Mouse (Mus musculus): ENCODE measurements around the gene Cfap157. TPM values are rescaled to one million over a fixed set of nuclear protein-coding genes. Genes with fewer than 3 reads are reported as not detected.

Gene Cfap157
- polyA plus RNA-seq, 1 experiment from 2014 or later, result 0.16 TPM

- H3K4me1 ChIP-seq (replicated peaks), result no peaks in the 10 kb centered on the region
- no peaks in the 10 kb centered on the region for H3K27me3 ChIP-seq
- no peaks in the 10 kb centered on the region for H3K9me3 ChIP-seq (replicated peaks)
- H3K36me3 ChIP-seq, result peaks cover 25% of the 10 kb centered on the region; the same call in 1 of the 2 replicates
- ATAC-seq (replicated peaks; ENCODE audit: insufficient number of reproducible peaks, insufficient read depth, low FRiP score, low read depth), result no peak
- WGBS, result 57% methylated on average over 17 of the region's 17 CpGs
- H3K9ac ChIP-seq, result no peak overlapping the region
- H3K4me2 ChIP-seq, result no peak overlapping the region
- no peak overlapping the region for H3K27ac ChIP-seq
- H3K4me3 ChIP-seq, result no peak overlapping the region
Observed at GRCm38 (mm10) chr2:32816946-32817581, 32.8 kb upstream of the Cfap157 start.

- WGBS, result 92% methylated on average over 2 of the region's 2 CpGs
- H3K9me3 ChIP-seq (replicated peaks), result no peaks in the 10 kb centered on the region
- no peak overlapping the region for H3K4me3 ChIP-seq
- H3K4me1 ChIP-seq (replicated peaks), result no peaks in the 10 kb centered on the region
- no peak overlapping the region for H3K4me2 ChIP-seq
- H3K36me3 ChIP-seq, result peaks cover 25% of the 10 kb centered on the region; the same call in 1 of the 2 replicates
- H3K27me3 ChIP-seq, result no peaks in the 10 kb centered on the region
- ATAC-seq (replicated peaks; ENCODE audit: insufficient number of reproducible peaks, insufficient read depth, low FRiP score, low read depth), result no peak
- H3K27ac ChIP-seq, result no peak overlapping the region
- H3K9ac ChIP-seq, result no peak overlapping the region
Observed at GRCm38 (mm10) chr2:32816497-32816896, 32.3 kb upstream of the Cfap157 start.

DNA sequence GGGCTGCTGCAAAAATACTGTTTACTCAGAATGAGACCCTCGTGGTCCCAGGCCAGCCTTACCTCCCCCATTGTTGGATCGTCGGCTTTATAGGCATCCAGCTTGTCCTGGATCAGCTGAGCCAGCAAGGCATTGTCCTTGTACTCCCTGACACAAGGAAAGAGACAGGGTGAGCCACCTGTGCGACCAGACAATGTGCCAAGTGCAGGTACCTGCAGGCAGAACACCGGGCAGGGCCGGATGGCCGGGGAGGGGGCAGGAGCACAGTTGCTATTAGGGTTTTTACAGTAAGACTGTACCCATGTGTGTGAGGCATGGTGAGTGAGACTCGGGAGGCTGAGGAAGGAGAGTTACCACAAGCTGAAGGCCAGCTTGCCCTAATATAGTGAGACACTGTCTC lies 27.7 kb upstream of the Cfap157 start:
- WGBS, result 79% methylated on average over 8 of the region's 8 CpGs

DNA sequence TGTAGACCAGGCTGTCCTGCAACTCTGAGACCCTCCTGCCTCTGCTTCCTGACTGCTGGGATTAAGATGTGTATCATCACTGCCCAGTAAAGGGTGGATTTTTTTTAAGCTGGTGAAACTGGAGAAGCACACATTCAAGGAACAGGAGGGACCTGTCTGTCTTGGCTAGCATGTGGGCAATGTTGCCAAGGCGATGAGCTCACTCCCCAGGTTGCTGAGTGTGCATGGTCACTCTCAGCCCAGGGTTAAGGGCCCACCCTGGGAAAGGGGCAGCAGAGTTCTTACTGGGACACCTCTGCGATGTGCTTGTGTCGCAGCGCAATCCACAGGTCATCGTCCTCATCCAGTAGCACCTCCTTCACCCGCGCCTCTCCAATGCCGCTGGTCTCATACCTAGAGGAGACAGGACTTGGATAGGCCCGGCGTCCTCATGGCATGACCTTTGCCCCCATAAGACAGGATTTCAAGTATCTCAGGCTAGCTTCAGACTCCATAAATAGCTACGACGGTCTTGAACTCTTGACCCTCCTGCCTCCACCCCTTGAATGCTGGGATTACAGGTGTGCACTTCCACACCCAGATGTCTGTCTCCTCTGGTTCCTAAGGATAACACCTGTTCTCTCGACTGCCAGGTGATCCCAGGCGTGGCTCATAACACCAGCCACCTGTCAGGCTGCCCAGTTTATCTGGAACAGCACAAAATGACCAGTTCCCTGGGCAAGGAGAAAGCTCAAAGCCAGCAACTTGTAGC lies 24.8 kb upstream of the Cfap157 start:
- H3K4me1 ChIP-seq (replicated peaks), result no peaks in the 10 kb centered on the region
- no peak overlapping the region for H3K4me2 ChIP-seq
- 0 out of 2 replicates have a peak, but pooled peaks have one; percentile 27 for ATAC-seq (replicated peaks; ENCODE audit: insufficient number of reproducible peaks, insufficient read depth, low FRiP score, low read depth)
- H3K36me3 ChIP-seq, result peaks cover 39% of the 10 kb centered on the region
- H3K4me3 ChIP-seq, result no peak overlapping the region
- H3K27me3 ChIP-seq, result no peaks in the 10 kb centered on the region
- WGBS, result 85% methylated on average over 14 of the region's 14 CpGs
- no peaks in the 10 kb centered on the region for H3K9me3 ChIP-seq (replicated peaks)
- no peak overlapping the region for H3K9ac ChIP-seq
- H3K27ac ChIP-seq, result no peak overlapping the region

More for the DNA sequence above, 27.7 kb upstream of the Cfap157 start:
- H3K9ac ChIP-seq, result no peak overlapping the region
- H3K27ac ChIP-seq, result no peak overlapping the region
- H3K4me1 ChIP-seq (replicated peaks), result no peaks in the 10 kb centered on the region
- ATAC-seq (replicated peaks; ENCODE audit: insufficient number of reproducible peaks, insufficient read depth, low FRiP score, low read depth), result no peak
- H3K27me3 ChIP-seq, result no peaks in the 10 kb centered on the region
- H3K36me3 ChIP-seq, result peaks cover 31% of the 10 kb centered on the region
- H3K4me2 ChIP-seq, result no peak overlapping the region
- no peaks in the 10 kb centered on the region for H3K9me3 ChIP-seq (replicated peaks)
- H3K4me3 ChIP-seq, result no peak overlapping the region

- Histone ChIP-seq H3K4me1 (replicated peaks) (peaks cover 16% of the 10 kb centered on the region), H3K4me2 (no peak overlapping the region), H3K9ac (no peak overlapping the region), H3K27ac (peak overlapping the region; percentile 54), H3K4me3 (no peak overlapping the region), H3K27me3 (no peaks in the 10 kb centered on the region), H3K36me3 (peaks cover 40% of the 10 kb centered on the region; the same call in 1 of the 2 replicates), H3K9me3 (replicated peaks) (no peaks in the 10 kb centered on the region)
- 35% methylated on average over 10 of the region's 10 CpGs for WGBS
- peak; percentile 52; the same call in 1 of the 2 replicates for ATAC-seq (replicated peaks; ENCODE audit: insufficient number of reproducible peaks, insufficient read depth, low FRiP score, low read depth)
Observed at GRCm38 (mm10) chr2:32798251-32798962, 14.2 kb upstream of the Cfap157 start.

DNA sequence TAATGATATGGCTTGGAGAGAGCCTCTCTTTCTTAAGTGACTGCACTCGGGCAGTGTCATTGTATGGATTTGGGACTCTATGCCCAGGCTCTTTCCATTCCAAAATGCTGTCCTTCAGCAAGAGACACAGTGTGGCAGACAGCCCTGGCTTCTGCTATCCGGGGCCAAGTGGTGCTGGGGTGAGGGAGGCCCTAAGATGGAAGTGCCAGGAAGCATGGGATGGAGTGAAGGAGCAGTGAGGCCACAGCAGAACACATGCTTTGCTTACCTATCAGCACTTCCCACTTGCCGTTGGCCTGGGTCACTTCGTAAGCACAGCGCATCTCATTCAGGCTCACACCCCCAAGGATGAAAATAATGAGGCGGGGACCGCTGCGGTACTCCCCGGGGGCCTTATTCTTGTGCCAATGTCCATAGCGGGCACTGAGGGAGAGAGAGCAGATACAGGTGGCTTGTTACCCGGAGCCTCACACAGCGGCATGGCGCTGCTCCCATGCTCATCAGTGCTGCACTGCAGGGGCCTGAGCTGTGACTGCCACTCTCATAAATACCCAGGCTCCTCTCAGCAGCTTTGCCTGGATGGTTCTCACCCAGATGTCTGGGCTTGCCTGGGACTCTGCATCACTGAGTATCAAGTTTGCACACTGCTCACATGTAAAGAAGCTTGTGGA lies 11.7 kb upstream of the Cfap157 start:
- ATAC-seq (replicated peaks; ENCODE audit: insufficient number of reproducible peaks, insufficient read depth, low FRiP score, low read depth), result no peak
- Histone ChIP-seq H3K4me2 (no peak overlapping the region), H3K9ac (no peak overlapping the region), H3K4me3 (no peak overlapping the region), H3K27ac (no peak overlapping the region), H3K27me3 (no peaks in the 10 kb centered on the region), H3K4me1 (replicated peaks) (peaks cover 23% of the 10 kb centered on the region), H3K9me3 (replicated peaks) (no peaks in the 10 kb centered on the region), H3K36me3 (peaks cover 37% of the 10 kb centered on the region; the same call in 1 of the 2 replicates)
- WGBS, result 86% methylated on average over 13 of the region's 13 CpGs

DNA sequence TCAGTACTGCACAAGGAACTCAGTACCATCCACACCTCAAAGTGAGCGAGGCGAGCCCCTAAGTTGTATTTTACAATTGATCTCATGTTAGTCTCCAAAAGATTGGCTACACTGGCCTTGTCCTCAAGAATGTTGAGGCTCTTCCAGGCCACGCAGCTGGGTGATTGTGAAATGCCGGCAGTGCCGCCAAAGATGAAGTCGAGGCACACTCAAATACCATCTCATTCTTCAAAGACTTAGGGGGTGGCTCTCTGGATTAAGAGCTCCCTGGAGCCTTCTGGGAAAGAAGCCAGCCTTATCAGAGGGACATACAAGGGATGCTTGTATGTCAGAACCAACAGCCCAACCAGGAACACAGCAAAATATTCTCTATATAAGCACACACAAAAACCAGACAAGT lies 7.1 kb upstream of the Cfap157 start:
- Histone ChIP-seq H3K9ac (no peak overlapping the region), H3K36me3 (peaks cover 11% of the 10 kb centered on the region; the same call in 1 of the 2 replicates), H3K4me3 (no peak overlapping the region), H3K27me3 (no peaks in the 10 kb centered on the region), H3K9me3 (replicated peaks) (no peaks in the 10 kb centered on the region), H3K4me2 (no peak overlapping the region), H3K4me1 (replicated peaks) (peaks cover 7% of the 10 kb centered on the region; the same call in 1 of the 2 replicates), H3K27ac (peak overlapping the region; percentile 48)
- no peak for ATAC-seq (replicated peaks; ENCODE audit: insufficient number of reproducible peaks, insufficient read depth, low FRiP score, low read depth)
- 46% methylated on average over 6 of the region's 6 CpGs for WGBS

DNA sequence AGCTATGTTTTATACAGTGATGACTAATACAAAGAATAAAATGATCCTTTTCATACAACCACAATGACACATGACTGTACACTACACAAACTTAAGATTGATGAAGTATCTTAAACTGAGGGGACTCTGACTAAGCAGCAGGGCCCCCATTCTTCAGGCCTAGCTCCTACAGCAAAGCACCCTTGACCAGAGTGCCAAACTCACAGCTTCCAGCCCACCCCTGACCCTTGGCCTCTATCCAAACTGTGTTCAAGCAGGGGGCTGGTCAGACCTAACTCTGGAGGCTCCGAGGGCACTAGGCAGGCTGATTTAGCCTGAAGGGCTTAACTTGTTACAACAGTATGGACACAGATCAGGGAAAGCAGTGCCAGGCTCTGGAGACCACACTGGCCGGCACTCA lies 4.4 kb upstream of the Cfap157 start:
- Histone ChIP-seq H3K27ac (no peak overlapping the region), H3K36me3 (0 out of 2 replicates have a peak, but pooled peaks cover 5% of the 10 kb centered on the region), H3K9me3 (replicated peaks) (no peaks in the 10 kb centered on the region), H3K27me3 (no peaks in the 10 kb centered on the region), H3K4me3 (no peak overlapping the region), H3K4me1 (replicated peaks) (peaks cover 16% of the 10 kb centered on the region), H3K4me2 (no peak overlapping the region), H3K9ac (no peak overlapping the region)
- ATAC-seq (replicated peaks; ENCODE audit: insufficient number of reproducible peaks, insufficient read depth, low FRiP score, low read depth), result no peak
- 33% methylated on average over 2 of the region's 2 CpGs for WGBS

GRCm38 (mm10) chr2:32787176-32787575 lies 2.9 kb upstream of the Cfap157 start:
- no peak overlapping the region for H3K27ac ChIP-seq
- H3K9ac ChIP-seq, result no peak overlapping the region
- H3K4me1 ChIP-seq (replicated peaks), result peaks cover 16% of the 10 kb centered on the region
- H3K27me3 ChIP-seq, result no peaks in the 10 kb centered on the region
- H3K4me2 ChIP-seq, result no peak overlapping the region
- H3K36me3 ChIP-seq, result no peaks in the 10 kb centered on the region
- no peak overlapping the region for H3K4me3 ChIP-seq
- 57% methylated on average over 6 of the region's 6 CpGs for WGBS
- ATAC-seq (replicated peaks; ENCODE audit: insufficient number of reproducible peaks, insufficient read depth, low FRiP score, low read depth), result no peak
- no peaks in the 10 kb centered on the region for H3K9me3 ChIP-seq (replicated peaks)

- ATAC-seq (replicated peaks; ENCODE audit: insufficient number of reproducible peaks, insufficient read depth, low FRiP score, low read depth), result no peak
- no peak overlapping the region for H3K4me2 ChIP-seq
- no peak overlapping the region for H3K4me3 ChIP-seq
- peaks cover 11% of the 10 kb centered on the region for H3K4me1 ChIP-seq (replicated peaks)
- H3K36me3 ChIP-seq, result no peaks in the 10 kb centered on the region
- H3K9me3 ChIP-seq (replicated peaks), result no peaks in the 10 kb centered on the region
- H3K9ac ChIP-seq, result no peak overlapping the region
- H3K27me3 ChIP-seq, result no peaks in the 10 kb centered on the region
- WGBS, result 73% methylated on average over 6 of the region's 6 CpGs
- H3K27ac ChIP-seq, result no peak overlapping the region
Observed at GRCm38 (mm10) chr2:32781710-32782109, 2.5 kb downstream of the Cfap157 start.

GRCm38 (mm10) chr2:32779714-32780113 lies 4.5 kb downstream of the Cfap157 start:
- no peak for ATAC-seq (replicated peaks; ENCODE audit: insufficient number of reproducible peaks, insufficient read depth, low FRiP score, low read depth)
- Histone ChIP-seq H3K9me3 (replicated peaks) (no peaks in the 10 kb centered on the region), H3K36me3 (no peaks in the 10 kb centered on the region), H3K27me3 (peaks cover 5% of the 10 kb centered on the region; the same call in 1 of the 2 replicates), H3K4me2 (no peak overlapping the region), H3K9ac (no peak overlapping the region), H3K27ac (no peak overlapping the region), H3K4me1 (replicated peaks) (peaks cover 24% of the 10 kb centered on the region), H3K4me3 (no peak overlapping the region)
- 89% methylated on average over 6 of the region's 6 CpGs for WGBS
